Mouse (Mus musculus): Measurements from ENCODE around the gene Slc11a1. TPM values are rescaled to one million over a fixed set of nuclear protein-coding genes. Genes with fewer than 3 reads are reported as not detected.
"Not testable (repeated sequence)": the region's sequence is repeated elsewhere in the genome, so short reads cannot be mapped to it uniquely, and the experiment has no call there.

Gene Slc11a1
- polyA plus RNA-seq, 1 experiment from 2014 or later: 2.1 TPM

- under 1% methylated on average over 63 of the region's 63 CpGs for WGBS
- H3K27me3 ChIP-seq (replicated peaks): peaks cover 6% of the 10 kb centered on the region
- no peaks in the 10 kb centered on the region for H3K9me3 ChIP-seq
- H3K4me3 ChIP-seq: peak overlapping the region; percentile 86
- H3K36me3 ChIP-seq: peaks cover 19% of the 10 kb centered on the region; the same call in 1 of the 2 replicates
- peak overlapping the region; percentile 82 for H3K4me2 ChIP-seq (replicated peaks)
- H3K4me1 ChIP-seq: peaks cover 26% of the 10 kb centered on the region
- H3K27ac ChIP-seq: peak overlapping the region; percentile 68; the same call in 1 of the 2 replicates
- ATAC-seq (ENCODE audit: low FRiP score, low read depth): peak; percentile 58
- peak overlapping the region; percentile 87 for H3K9ac ChIP-seq
These were observed 16.9 kb downstream of the Slc11a1 start for GRCm38 (mm10) chr1:74391844-74392441.

- Histone ChIP-seq H3K4me1 (peaks cover 26% of the 10 kb centered on the region), H3K27ac (no peak overlapping the region), H3K9me3 (no peaks in the 10 kb centered on the region), H3K4me2 (replicated peaks) (peak overlapping the region; percentile 82), H3K4me3 (peak overlapping the region; percentile 86), H3K9ac (peak overlapping the region; percentile 87), H3K36me3 (peaks cover 19% of the 10 kb centered on the region; the same call in 1 of the 2 replicates), H3K27me3 (replicated peaks) (peaks cover 6% of the 10 kb centered on the region)
- ATAC-seq (ENCODE audit: low FRiP score, low read depth): peak; percentile 21; the same call in 1 of the 2 replicates
- 3% methylated on average over 16 of the region's 16 CpGs for WGBS
These were observed 17.5 kb downstream of the Slc11a1 start for GRCm38 (mm10) chr1:74392446-74392994.

GRCm38 (mm10) chr1:74393010-74393409 lies 18.0 kb downstream of the Slc11a1 start:
- ATAC-seq (ENCODE audit: low FRiP score, low read depth): no peak
- no peak overlapping the region for H3K27ac ChIP-seq
- 48% methylated on average over 7 of the region's 7 CpGs for WGBS

GRCm38 (mm10) chr1:74393697-74394096 lies 18.7 kb downstream of the Slc11a1 start:
- WGBS: 91% methylated on average over 9 of the region's 9 CpGs
- H3K9ac ChIP-seq: no peak overlapping the region
- no peak for ATAC-seq (ENCODE audit: low FRiP score, low read depth)
- H3K27me3 ChIP-seq (replicated peaks): peaks cover 6% of the 10 kb centered on the region
- H3K4me3 ChIP-seq: no peak overlapping the region
- H3K9me3 ChIP-seq: no peaks in the 10 kb centered on the region
- no peak overlapping the region for H3K27ac ChIP-seq
- peaks cover 26% of the 10 kb centered on the region for H3K4me1 ChIP-seq
- no peak overlapping the region for H3K4me2 ChIP-seq (replicated peaks)
- H3K36me3 ChIP-seq: peaks cover 19% of the 10 kb centered on the region; the same call in 1 of the 2 replicates

More at GRCm38 (mm10) chr1:74393010-74393409, 18.0 kb downstream of the Slc11a1 start:
- H3K4me3 ChIP-seq: peak overlapping the region; percentile 86; the same call in 1 of the 2 replicates
- H3K4me1 ChIP-seq: peaks cover 26% of the 10 kb centered on the region
- H3K36me3 ChIP-seq: peaks cover 19% of the 10 kb centered on the region; the same call in 1 of the 2 replicates
- H3K27me3 ChIP-seq (replicated peaks): peaks cover 6% of the 10 kb centered on the region
- H3K9ac ChIP-seq: peak overlapping the region; percentile 87; the same call in 1 of the 2 replicates
- H3K9me3 ChIP-seq: no peaks in the 10 kb centered on the region
- peak overlapping the region; percentile 82 for H3K4me2 ChIP-seq (replicated peaks)

- Histone ChIP-seq H3K27me3 (replicated peaks) (peaks cover 6% of the 10 kb centered on the region), H3K4me2 (replicated peaks) (no peak overlapping the region), H3K36me3 (peaks cover 19% of the 10 kb centered on the region; the same call in 1 of the 2 replicates), H3K4me1 (peaks cover 26% of the 10 kb centered on the region), H3K9me3 (no peaks in the 10 kb centered on the region), H3K4me3 (no peak overlapping the region), H3K27ac (no peak overlapping the region), H3K9ac (no peak overlapping the region)
- WGBS: 96% methylated on average over 9 of the region's 9 CpGs
- ATAC-seq (ENCODE audit: low FRiP score, low read depth): no peak
These were observed 19.3 kb downstream of the Slc11a1 start for GRCm38 (mm10) chr1:74394311-74394710.

- peaks cover 19% of the 10 kb centered on the region; the same call in 1 of the 2 replicates for H3K36me3 ChIP-seq
- no peak for ATAC-seq (ENCODE audit: low FRiP score, low read depth)
- H3K27me3 ChIP-seq (replicated peaks): peaks cover under 1% of the 10 kb centered on the region; the same call in 1 of the 2 replicates
- peaks cover 23% of the 10 kb centered on the region for H3K4me1 ChIP-seq
- no peaks in the 10 kb centered on the region for H3K9me3 ChIP-seq
- no peak overlapping the region for H3K9ac ChIP-seq
- 92% methylated on average over 15 of the region's 15 CpGs for WGBS
- H3K27ac ChIP-seq: no peak overlapping the region
- H3K4me2 ChIP-seq (replicated peaks): no peak overlapping the region
- no peak overlapping the region for H3K4me3 ChIP-seq
These were observed 19.9 kb downstream of the Slc11a1 start for GRCm38 (mm10) chr1:74394858-74395257.

- no peak overlapping the region for H3K9ac ChIP-seq
- H3K36me3 ChIP-seq: peaks cover 19% of the 10 kb centered on the region; the same call in 1 of the 2 replicates
- peaks cover 18% of the 10 kb centered on the region for H3K4me1 ChIP-seq
- no peaks in the 10 kb centered on the region for H3K9me3 ChIP-seq
- no peak for ATAC-seq (ENCODE audit: low FRiP score, low read depth)
- no peak overlapping the region for H3K4me3 ChIP-seq
- H3K4me2 ChIP-seq (replicated peaks): no peak overlapping the region
- 91% methylated on average over 13 of the region's 13 CpGs for WGBS
- no peaks in the 10 kb centered on the region for H3K27me3 ChIP-seq (replicated peaks)
- H3K27ac ChIP-seq: no peak overlapping the region
These were observed 20.3 kb downstream of the Slc11a1 start for GRCm38 (mm10) chr1:74395290-74395689.

- Histone ChIP-seq H3K4me2 (replicated peaks) (peak overlapping the region; percentile 63), H3K4me1 (peaks cover 16% of the 10 kb centered on the region), H3K36me3 (peaks cover 19% of the 10 kb centered on the region; the same call in 1 of the 2 replicates), H3K4me3 (peak overlapping the region; percentile 42), H3K9ac (peak overlapping the region; percentile 27; the same call in 1 of the 2 replicates)
- H3K27ac ChIP-seq; H3K9me3 ChIP-seq; H3K27me3 ChIP-seq (replicated peaks); ATAC-seq (ENCODE audit: low FRiP score, low read depth): not testable (repeated sequence)
- WGBS: 6% methylated on average over 12 of the region's 12 CpGs
These were observed 21.6 kb downstream of the Slc11a1 start for GRCm38 (mm10) chr1:74396456-74397222.

GRCm38 (mm10) chr1:74397268-74397918 lies 22.4 kb downstream of the Slc11a1 start:
- H3K4me1 ChIP-seq: peaks cover 12% of the 10 kb centered on the region
- H3K27me3 ChIP-seq (replicated peaks): no peaks in the 10 kb centered on the region
- peak overlapping the region; percentile 42 for H3K4me3 ChIP-seq
- H3K9ac ChIP-seq: peak overlapping the region; percentile 27
- H3K36me3 ChIP-seq: peaks cover 19% of the 10 kb centered on the region; the same call in 1 of the 2 replicates
- WGBS: under 1% methylated on average over 41 of the region's 41 CpGs
- no peaks in the 10 kb centered on the region for H3K9me3 ChIP-seq
- peak; percentile 88 for ATAC-seq (ENCODE audit: low FRiP score, low read depth)
- peak overlapping the region; percentile 63 for H3K4me2 ChIP-seq (replicated peaks)
- no peak overlapping the region for H3K27ac ChIP-seq

- Histone ChIP-seq H3K27ac (no peak overlapping the region), H3K4me2 (replicated peaks) (peak overlapping the region; percentile 63), H3K4me1 (peaks cover 6% of the 10 kb centered on the region), H3K4me3 (peak overlapping the region; percentile 42), H3K36me3 (peaks cover 19% of the 10 kb centered on the region; the same call in 1 of the 2 replicates), H3K27me3 (replicated peaks) (no peaks in the 10 kb centered on the region), H3K9me3 (no peaks in the 10 kb centered on the region), H3K9ac (peak overlapping the region; percentile 27; the same call in 1 of the 2 replicates)
- no peak for ATAC-seq (ENCODE audit: low FRiP score, low read depth)
- WGBS: 4% methylated on average over 11 of the region's 11 CpGs
These were observed 23.0 kb downstream of the Slc11a1 start for GRCm38 (mm10) chr1:74397919-74398451.

GRCm38 (mm10) chr1:74400531-74400930 lies 25.5 kb downstream of the Slc11a1 start:
- no peak for ATAC-seq (ENCODE audit: low FRiP score, low read depth)
- no peak overlapping the region for H3K4me2 ChIP-seq (replicated peaks)
- H3K4me1 ChIP-seq: no peaks in the 10 kb centered on the region
- 89% methylated on average over 3 of the region's 3 CpGs for WGBS
- no peaks in the 10 kb centered on the region for H3K9me3 ChIP-seq
- H3K27me3 ChIP-seq (replicated peaks): no peaks in the 10 kb centered on the region
- no peak overlapping the region for H3K4me3 ChIP-seq
- no peaks in the 10 kb centered on the region for H3K36me3 ChIP-seq
- no peak overlapping the region for H3K27ac ChIP-seq
- no peak overlapping the region for H3K9ac ChIP-seq
